Mouse (Mus musculus) forebrain, embryonic 16.5 days (tissue): Measurements from ENCODE around the gene Sorcs1. TPM values are rescaled to one million over a fixed set of nuclear protein-coding genes. Genes with fewer than 3 reads are reported as not detected.

Experiments
- ATAC-seq: fragments of 200-750 bp; cut with Nextera tagmentation; 2 replicates; pipeline ENCODE4 v1.8.0; 2017; ENCODE audit warnings: mild to moderate bottlenecking, moderate library complexity
- H3K27ac ChIP-seq: fragments of 300-500 bp; sonication (generic); 2 replicates; pipeline ENCODE4 v1.5.1; 2014; ENCODE audit warnings: low read length, control low read depth
- H3K27me3 ChIP-seq: fragments of 300-500 bp; sonication (generic); replicated peaks from 2 replicates; pipeline ENCODE4 v1.6.1; 2014; ENCODE audit warnings: low read length; ENCODE audit not compliant: control insufficient read depth, insufficient read depth
- H3K36me3 ChIP-seq: fragments of 300-500 bp; sonication (generic); 2 replicates; pipeline ENCODE4 v1.6.1; 2014; ENCODE audit not compliant: control insufficient read depth, insufficient read depth
- H3K4me1 ChIP-seq: fragments of 300-500 bp; sonication (generic); replicated peaks from 2 replicates; pipeline ENCODE4 v1.6.1; 2014; ENCODE audit warnings: low read length; ENCODE audit not compliant: control insufficient read depth, insufficient read depth
- H3K4me2 ChIP-seq: fragments of 300-500 bp; sonication (generic); 2 replicates; pipeline ENCODE4 v1.6.1; 2014; ENCODE audit warnings: mild to moderate bottlenecking, low read length, control low read depth
- H3K4me3 ChIP-seq: fragments of 300-500 bp; sonication (generic); replicated peaks from 2 replicates; pipeline ENCODE4 v1.5.1; 2014; ENCODE audit warnings: mild to moderate bottlenecking, low read length, control low read depth
- H3K9ac ChIP-seq: fragments of 300-500 bp; sonication (generic); replicated peaks from 2 replicates; pipeline ENCODE4 v1.6.1; 2014; ENCODE audit warnings: low read depth, low read length, control low read depth
- H3K9me3 ChIP-seq: fragments of 300-500 bp; sonication (generic); 2 replicates; pipeline ENCODE4 v1.6.1; 2016; ENCODE audit warnings: low read length; ENCODE audit not compliant: control insufficient read depth
- WGBS: fragments of 180-500 bp; shearing (Covaris S2); extraction: QIAGEN DNeasy Blood & Tissue Kit; methylation state at CpG from one replicate; pipeline ENCODE4 v1.1.7; 2014; 5-methylcytosine and 5-hydroxymethylcytosine counted together
- polyA plus RNA-seq: library from polyadenylated mRNA; unstranded; fragments of >200 nt; fragmentation: Nextera tagmentation; extraction: Ambion mirVana; gene quantifications from 2 replicates; pipeline ENCODE4 v1.2.1, GENCODE M21; 2015

Sorcs1 gene
- polyA plus RNA-seq, 1 experiment from 2014 or later: 10.5 TPM

- Histone ChIP-seq H3K4me2 (no peak overlapping the region), H3K27ac (no peak overlapping the region), H3K4me1 (no peaks in the 10 kb centered on the region), H3K27me3 (no peaks in the 10 kb centered on the region), H3K4me3 (no peak overlapping the region), H3K9ac (no peak overlapping the region), H3K9me3 (no peaks in the 10 kb centered on the region), H3K36me3 (no peaks in the 10 kb centered on the region)
- no peak for ATAC-seq
- WGBS: 88% methylated on average over 6 of the region's 6 CpGs
These were observed 213.6 kb downstream of the Sorcs1 start for GRCm38 (mm10) chr19:50464811-50465210.

GRCm38 (mm10) chr19:50458581-50458980 lies 219.9 kb downstream of the Sorcs1 start:
- Histone ChIP-seq H3K27ac (no peak overlapping the region), H3K36me3 (no peaks in the 10 kb centered on the region), H3K27me3 (no peaks in the 10 kb centered on the region), H3K9ac (no peak overlapping the region), H3K4me2 (no peak overlapping the region), H3K4me3 (no peak overlapping the region), H3K9me3 (no peaks in the 10 kb centered on the region), H3K4me1 (no peaks in the 10 kb centered on the region; the same call in 1 of the 2 replicates)
- no peak for ATAC-seq
- 71% methylated on average over 5 of the region's 5 CpGs for WGBS

GRCm38 (mm10) chr19:50457275-50457892 lies 221.1 kb downstream of the Sorcs1 start:
- ATAC-seq: peak; percentile 40; the same call in 1 of the 2 replicates
- Histone ChIP-seq H3K27ac (no peak overlapping the region), H3K4me3 (no peak overlapping the region), H3K9ac (no peak overlapping the region), H3K9me3 (no peaks in the 10 kb centered on the region), H3K4me2 (no peak overlapping the region), H3K4me1 (no peaks in the 10 kb centered on the region; the same call in 1 of the 2 replicates), H3K36me3 (no peaks in the 10 kb centered on the region), H3K27me3 (no peaks in the 10 kb centered on the region)
- WGBS: 33% methylated on average over 5 of the region's 5 CpGs

- Histone ChIP-seq H3K4me2 (peak overlapping the region; percentile 52), H3K27me3 (no peaks in the 10 kb centered on the region), H3K9ac (no peak overlapping the region), H3K4me1 (peaks cover 16% of the 10 kb centered on the region), H3K27ac (no peak overlapping the region), H3K9me3 (no peaks in the 10 kb centered on the region), H3K36me3 (no peaks in the 10 kb centered on the region), H3K4me3 (no peak overlapping the region)
- peak; percentile 73 for ATAC-seq
- WGBS: 2% methylated on average over 4 of the region's 4 CpGs
These were observed 237.3 kb downstream of the Sorcs1 start for GRCm38 (mm10) chr19:50441099-50441498.

- WGBS: under 1% methylated on average over 11 of the region's 11 CpGs
- Histone ChIP-seq H3K4me1 (peaks cover 16% of the 10 kb centered on the region), H3K27me3 (no peaks in the 10 kb centered on the region), H3K4me3 (peak overlapping the region; percentile 24), H3K4me2 (peak overlapping the region; percentile 52), H3K36me3 (no peaks in the 10 kb centered on the region), H3K9me3 (no peaks in the 10 kb centered on the region), H3K9ac (peak overlapping the region; percentile 32; the same call in 1 of the 2 replicates), H3K27ac (peak overlapping the region; percentile 24; the same call in 1 of the 2 replicates)
- ATAC-seq: peak; percentile 83
These were observed 238.1 kb downstream of the Sorcs1 start for GRCm38 (mm10) chr19:50440246-50440910.

GRCm38 (mm10) chr19:50439464-50439881 lies 239.0 kb downstream of the Sorcs1 start:
- 8% methylated on average over 3 of the region's 3 CpGs for WGBS
- ATAC-seq: no peak
- H3K27ac ChIP-seq: no peak overlapping the region

GRCm38 (mm10) chr19:50422928-50423327 lies 255.5 kb downstream of the Sorcs1 start:
- 81% methylated on average over 1 of the region's 1 CpGs for WGBS

More at GRCm38 (mm10) chr19:50439464-50439881, 239.0 kb downstream of the Sorcs1 start:
- Histone ChIP-seq H3K9me3 (no peaks in the 10 kb centered on the region), H3K4me2 (no peak overlapping the region), H3K36me3 (no peaks in the 10 kb centered on the region), H3K4me3 (no peak overlapping the region), H3K27me3 (no peaks in the 10 kb centered on the region), H3K4me1 (peaks cover 16% of the 10 kb centered on the region), H3K9ac (no peak overlapping the region)

GRCm38 (mm10) chr19:50418962-50419720 lies 259.3 kb downstream of the Sorcs1 start:
- Histone ChIP-seq H3K9me3 (no peaks in the 10 kb centered on the region), H3K36me3 (no peaks in the 10 kb centered on the region), H3K9ac (no peak overlapping the region), H3K4me3 (no peak overlapping the region), H3K4me1 (peaks cover 2% of the 10 kb centered on the region; the same call in 1 of the 2 replicates), H3K27ac (no peak overlapping the region), H3K27me3 (no peaks in the 10 kb centered on the region), H3K4me2 (no peak overlapping the region)
- no peak for ATAC-seq
- WGBS: 37% methylated on average over 14 of the region's 14 CpGs

More at GRCm38 (mm10) chr19:50422928-50423327, 255.5 kb downstream of the Sorcs1 start:
- Histone ChIP-seq H3K4me1 (peaks cover 2% of the 10 kb centered on the region; the same call in 1 of the 2 replicates), H3K9ac (no peak overlapping the region), H3K4me2 (no peak overlapping the region), H3K36me3 (no peaks in the 10 kb centered on the region), H3K27me3 (no peaks in the 10 kb centered on the region), H3K9me3 (no peaks in the 10 kb centered on the region), H3K27ac (no peak overlapping the region), H3K4me3 (no peak overlapping the region)
- no peak for ATAC-seq

- Histone ChIP-seq H3K4me3 (no peak overlapping the region), H3K4me1 (no peaks in the 10 kb centered on the region; the same call in 1 of the 2 replicates), H3K27me3 (no peaks in the 10 kb centered on the region), H3K36me3 (no peaks in the 10 kb centered on the region), H3K9ac (no peak overlapping the region), H3K4me2 (no peak overlapping the region), H3K9me3 (no peaks in the 10 kb centered on the region), H3K27ac (no peak overlapping the region)
- ATAC-seq: no peak
- 29% methylated on average over 3 of the region's 3 CpGs for WGBS
These were observed 267.9 kb downstream of the Sorcs1 start for GRCm38 (mm10) chr19:50410561-50410960.
